Mouse (Mus musculus) intestine, postnatal 0 days (tissue): ENCODE results near the gene Plcxd1. TPM values are rescaled to one million over a fixed set of nuclear protein-coding genes. Genes with fewer than 3 reads are reported as not detected.

Source experiments
- ATAC-seq: fragments of 200-750 bp; cut with Nextera tagmentation; 2 replicates; pipeline ENCODE4 v1.8.0; 2017; ENCODE audit warnings: mild to moderate bottlenecking, moderate TSS enrichment, moderate library complexity
- H3K27ac ChIP-seq: fragments of 300-500 bp; sonication (generic); 2 replicates; pipeline ENCODE4 v1.5.1; 2014; ENCODE audit warnings: mild to moderate bottlenecking, low read depth, low read length, moderate library complexity
- H3K27me3 ChIP-seq: fragments of 300-500 bp; sonication (generic); replicated peaks from 2 replicates; pipeline ENCODE4 v1.6.1; 2014; ENCODE audit warnings: low read length, mixed read lengths; ENCODE audit not compliant: control insufficient read depth, insufficient read depth
- H3K36me3 ChIP-seq: fragments of 300-500 bp; sonication (generic); 2 replicates; pipeline ENCODE4 v1.6.1; 2014; ENCODE audit warnings: mild to moderate bottlenecking, moderate library complexity; ENCODE audit not compliant: control insufficient read depth, insufficient read depth
- H3K4me1 ChIP-seq: fragments of 300-500 bp; sonication (generic); replicated peaks from 2 replicates; pipeline ENCODE4 v1.6.1; 2014; ENCODE audit warnings: antibody characterized with exemption, low read length, mixed read lengths; ENCODE audit not compliant: control insufficient read depth, insufficient read depth
- H3K4me2 ChIP-seq: fragments of 300-500 bp; sonication (generic); replicated peaks from 2 replicates; pipeline ENCODE4 v1.6.1; 2014; ENCODE audit warnings: low read depth, mild to moderate bottlenecking, moderate library complexity
- H3K4me3 ChIP-seq: fragments of 300-500 bp; sonication (generic); 2 replicates; pipeline ENCODE4 v1.5.1; 2014; ENCODE audit warnings: low read depth, low read length
- H3K9ac ChIP-seq: fragments of 300-500 bp; sonication (generic); 2 replicates; pipeline ENCODE4 v1.6.1; 2014; ENCODE audit warnings: mild to moderate bottlenecking, low read depth, low read length
- H3K9me3 ChIP-seq: fragments of 300-500 bp; sonication (generic); 2 replicates; pipeline ENCODE4 v1.6.1; 2016; ENCODE audit warnings: mixed run types; ENCODE audit not compliant: control insufficient read depth
- CTCF ChIP-seq: sonication (generic); IDR thresholded peaks from 2 replicates; pipeline ENCODE4 v1.5.1; 2016; ENCODE audit warnings: low read depth, mild to moderate bottlenecking, control low read depth, antibody characterized with exemption, moderate library complexity
- WGBS: fragments of 180-500 bp; shearing (Covaris S2); extraction: QIAGEN DNeasy Blood & Tissue Kit; methylation state at CpG from one replicate; pipeline ENCODE4 v1.1.7; 2014; 5-methylcytosine and 5-hydroxymethylcytosine counted together
- polyA plus RNA-seq: library from polyadenylated mRNA; unstranded; fragments of >200 nt; fragmentation: Nextera tagmentation; extraction: Ambion mirVana; gene quantifications from 2 replicates; pipeline ENCODE4 v1.2.1, GENCODE M21; 2015

Plcxd1 gene
- polyA plus RNA-seq, 1 experiment from 2014 or later = 0.63 TPM

- 35% methylated on average over 2 of the region's 2 CpGs for WGBS
- ATAC-seq = peak; percentile 83
- no peaks in the 10 kb centered on the region for H3K4me1 ChIP-seq
- TF ChIP-seq CTCF = no peak
- no peak overlapping the region for H3K4me3 ChIP-seq
- H3K4me2 ChIP-seq = no peak overlapping the region
- no peaks in the 10 kb centered on the region for H3K9me3 ChIP-seq
- no peaks in the 10 kb centered on the region for H3K27me3 ChIP-seq
- H3K27ac ChIP-seq = no peak overlapping the region
- no peaks in the 10 kb centered on the region for H3K36me3 ChIP-seq
- H3K9ac ChIP-seq = no peak overlapping the region
These were observed 8.2 kb upstream of the Plcxd1 start for GRCm38 (mm10) chr5:110091546-110091945.

DNA sequence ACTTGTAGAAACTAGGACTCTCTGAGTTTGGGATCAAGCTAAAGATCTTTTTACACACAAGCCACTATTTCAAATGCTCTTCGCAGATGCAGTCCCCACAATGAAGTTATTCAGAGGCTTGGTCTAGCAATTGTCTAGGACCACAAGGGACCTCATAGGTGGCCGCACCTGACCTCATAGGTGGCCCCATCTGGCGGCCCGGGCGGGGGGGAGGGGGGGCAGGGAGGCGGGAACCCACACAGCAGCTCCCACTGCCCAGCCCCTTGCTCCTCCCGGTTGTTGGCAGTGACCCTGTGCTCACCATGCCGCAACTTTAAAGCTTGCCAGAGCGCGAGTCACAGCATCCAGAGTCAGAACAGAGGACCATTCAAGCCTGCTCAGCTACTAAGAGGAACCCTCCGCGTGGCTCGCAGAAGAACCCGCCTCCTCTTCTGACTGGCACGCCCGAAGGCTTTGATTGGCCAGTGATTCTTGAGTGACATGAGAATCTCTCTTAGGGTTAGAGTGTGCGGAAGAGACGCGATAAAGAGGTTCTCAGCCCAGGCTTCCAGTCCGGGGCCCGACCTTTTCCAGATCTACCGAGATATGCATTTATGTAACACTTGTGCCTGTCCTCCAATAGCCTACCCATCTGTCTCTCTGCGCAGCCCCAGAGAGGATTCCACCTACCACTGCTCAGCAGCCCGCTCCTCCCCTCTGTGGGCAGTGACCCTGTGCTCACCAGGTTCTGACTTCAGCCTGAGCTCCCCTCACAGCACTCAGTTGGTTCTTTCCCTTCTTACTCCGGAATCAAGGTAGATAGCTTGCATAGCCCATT, 5.5 kb upstream of the Plcxd1 start, which contains the start of gene Gm35315:
Gene Gm35315 (minus strand): TSS at position 391 of the 817 bp plus-strand sequence.
- Histone ChIP-seq H3K9me3 (no peaks in the 10 kb centered on the region), H3K27me3 (no peaks in the 10 kb centered on the region), H3K36me3 (no peaks in the 10 kb centered on the region), H3K4me3 (peak within 1 kb of the TSS; percentile 51), H3K4me2 (peak within 1 kb of the TSS; percentile 76), H3K27ac (no peak within 1 kb of the TSS; the same call in 1 of the 2 replicates), H3K4me1 (no peaks in the 10 kb centered on the region), H3K9ac (no peak within 1 kb of the TSS)
- no peak for TF ChIP-seq CTCF
- peak; percentile 93 for ATAC-seq
- 1% methylated on average over 25 of the region's 25 CpGs for WGBS

DNA sequence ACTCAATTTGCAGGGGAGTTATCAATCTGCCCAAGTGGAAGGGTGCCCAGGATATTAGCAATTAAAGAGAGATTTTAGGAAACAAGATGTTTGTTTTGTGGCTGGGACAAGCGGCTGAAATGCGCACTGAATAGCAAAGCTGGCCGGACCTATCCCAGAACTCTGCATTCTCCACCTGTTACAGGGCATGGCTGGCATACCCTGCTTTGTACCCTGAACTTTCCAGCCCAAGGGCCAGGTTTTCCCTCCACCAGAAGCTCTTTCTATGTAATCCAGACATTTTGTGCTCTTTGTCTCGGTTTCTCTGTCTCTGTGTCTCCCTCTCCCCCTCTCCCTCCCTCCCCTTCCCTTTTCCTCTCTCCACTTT, 4.9 kb upstream of the Plcxd1 start:
- peak; percentile 12; the same call in 1 of the 2 replicates for ATAC-seq
- no peaks in the 10 kb centered on the region for H3K9me3 ChIP-seq
- H3K27me3 ChIP-seq = no peaks in the 10 kb centered on the region
- peak overlapping the region; percentile 76 for H3K4me2 ChIP-seq
- no peak overlapping the region for H3K9ac ChIP-seq
- H3K27ac ChIP-seq = no peak overlapping the region
- H3K4me3 ChIP-seq = peak overlapping the region; percentile 51
- TF ChIP-seq CTCF = no peak
- 1% methylated on average over 4 of the region's 4 CpGs for WGBS
- no peaks in the 10 kb centered on the region for H3K36me3 ChIP-seq
- no peaks in the 10 kb centered on the region for H3K4me1 ChIP-seq

DNA sequence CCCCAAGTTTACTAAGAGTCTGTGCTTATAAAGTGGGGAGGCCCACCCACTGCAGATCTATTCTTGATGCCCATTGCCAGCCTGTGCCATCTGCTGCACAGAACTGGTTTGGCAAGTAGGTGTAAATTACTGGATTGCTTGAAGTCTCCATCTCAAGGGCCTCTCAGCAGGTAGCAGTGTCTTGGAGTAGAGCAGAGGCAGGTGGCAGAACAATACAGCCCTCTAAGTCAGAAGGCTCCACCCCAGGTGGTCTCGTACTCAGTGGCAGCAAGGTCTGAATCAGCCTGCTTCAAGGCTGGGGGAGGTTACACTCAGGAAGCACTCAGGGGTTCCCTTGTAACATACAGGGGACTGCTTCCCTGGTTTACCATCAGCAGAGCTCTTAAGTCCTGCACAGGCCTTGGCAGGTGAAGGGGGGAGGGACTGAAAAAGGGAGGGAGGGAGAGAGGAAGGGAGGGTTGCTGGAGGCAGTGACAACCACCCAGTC, 735 bp upstream of the Plcxd1 start:
- Histone ChIP-seq H3K27me3 (no peaks in the 10 kb centered on the region), H3K4me2 (no peak overlapping the region), H3K9me3 (no peaks in the 10 kb centered on the region), H3K9ac (no peak overlapping the region), H3K4me1 (peaks cover 4% of the 10 kb centered on the region), H3K27ac (no peak overlapping the region), H3K36me3 (peaks cover 16% of the 10 kb centered on the region), H3K4me3 (no peak overlapping the region)
- TF ChIP-seq CTCF = no peak
- ATAC-seq = no peak
- 28% methylated on average over 1 of the region's 1 CpGs for WGBS

DNA sequence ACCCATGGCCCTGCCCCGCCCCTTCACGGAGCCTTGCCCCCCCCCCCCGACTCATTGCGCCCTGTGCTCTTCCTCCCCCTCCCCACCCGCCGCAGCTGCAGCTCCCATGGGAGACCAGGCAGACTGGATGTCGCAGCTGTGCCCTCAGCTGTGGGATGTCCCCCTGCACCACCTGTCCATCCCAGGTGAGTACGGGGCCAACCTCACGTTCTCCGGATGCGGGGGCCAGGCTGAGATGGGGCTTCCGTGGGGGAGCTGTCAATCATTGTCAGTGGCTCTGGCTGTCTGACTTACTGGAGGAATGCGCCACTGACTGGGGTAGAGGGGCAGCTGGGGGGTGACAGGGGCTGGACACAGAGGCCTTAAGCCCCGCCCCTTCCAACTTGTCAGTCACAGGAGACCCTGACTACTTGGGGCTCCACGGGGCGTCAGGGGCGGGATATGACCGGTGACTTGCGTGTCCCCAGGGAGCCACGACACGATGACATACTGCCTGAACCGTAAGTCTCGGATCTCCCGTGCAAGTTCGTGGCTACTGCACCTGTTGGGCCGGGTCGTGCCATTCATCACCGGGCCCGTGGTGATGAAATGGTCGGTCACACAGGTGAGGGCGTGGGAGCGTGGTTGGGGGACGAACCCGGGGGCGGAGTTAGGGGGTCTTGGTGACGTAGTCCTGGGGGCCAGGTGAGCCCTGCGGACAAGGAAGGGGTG, 1.3 kb downstream of the Plcxd1 start:
- Histone ChIP-seq H3K27me3 (no peaks in the 10 kb centered on the region), H3K9me3 (no peaks in the 10 kb centered on the region), H3K36me3 (peaks cover 34% of the 10 kb centered on the region), H3K4me1 (peaks cover 4% of the 10 kb centered on the region), H3K4me2 (peak overlapping the region; percentile 70), H3K9ac (no peak overlapping the region), H3K4me3 (peak overlapping the region; percentile 32), H3K27ac (no peak overlapping the region)
- peak; percentile 17; the same call in 1 of the 2 replicates for ATAC-seq
- 4% methylated on average over 34 of the region's 37 CpGs for WGBS
- no peak for TF ChIP-seq CTCF

- Histone ChIP-seq H3K9ac (no peak overlapping the region), H3K36me3 (peaks cover 41% of the 10 kb centered on the region), H3K27ac (no peak overlapping the region), H3K9me3 (no peaks in the 10 kb centered on the region), H3K4me2 (peak overlapping the region; percentile 70), H3K4me3 (peak overlapping the region; percentile 32), H3K4me1 (peaks cover 4% of the 10 kb centered on the region), H3K27me3 (no peaks in the 10 kb centered on the region)
- 14% methylated on average over 34 of the region's 34 CpGs for WGBS
- TF ChIP-seq CTCF = no peak
- peak; percentile 54 for ATAC-seq
These were observed 2.1 kb downstream of the Plcxd1 start for GRCm38 (mm10) chr5:110101716-110102347.
